Mouse (Mus musculus) heart, adult 2 months (tissue): ENCODE measurements at regions not wholly inside any gene's neighbourhood (a gene's known extent, or its start where the extent isn't known, plus 50 kb on each side); places are given as distances from the start of the nearest gene placed in this dataset.

Experiments
- CTCF ChIP-seq: fragments of 200-600 bp; IDR thresholded peaks from 2 replicates; pipeline ENCODE4 v1.8.1; 2022; ENCODE audit warnings: antibody characterized with exemption, mild to moderate bottlenecking, moderate library complexity
- EP300 ChIP-seq: fragments of 200-500 bp; IDR thresholded peaks from 2 replicates; pipeline ENCODE4 v1.6.1; 2011; ENCODE audit warnings: low read depth, low read length, control low read depth; ENCODE audit not compliant: insufficient read depth
- POLR2A ChIP-seq: fragments of 200-500 bp; IDR thresholded peaks from 2 replicates; pipeline ENCODE4 v1.6.1; 2011; ENCODE audit warnings: mild to moderate bottlenecking, low read depth, low read length, control low read depth; ENCODE audit not compliant: insufficient read depth

DNA sequence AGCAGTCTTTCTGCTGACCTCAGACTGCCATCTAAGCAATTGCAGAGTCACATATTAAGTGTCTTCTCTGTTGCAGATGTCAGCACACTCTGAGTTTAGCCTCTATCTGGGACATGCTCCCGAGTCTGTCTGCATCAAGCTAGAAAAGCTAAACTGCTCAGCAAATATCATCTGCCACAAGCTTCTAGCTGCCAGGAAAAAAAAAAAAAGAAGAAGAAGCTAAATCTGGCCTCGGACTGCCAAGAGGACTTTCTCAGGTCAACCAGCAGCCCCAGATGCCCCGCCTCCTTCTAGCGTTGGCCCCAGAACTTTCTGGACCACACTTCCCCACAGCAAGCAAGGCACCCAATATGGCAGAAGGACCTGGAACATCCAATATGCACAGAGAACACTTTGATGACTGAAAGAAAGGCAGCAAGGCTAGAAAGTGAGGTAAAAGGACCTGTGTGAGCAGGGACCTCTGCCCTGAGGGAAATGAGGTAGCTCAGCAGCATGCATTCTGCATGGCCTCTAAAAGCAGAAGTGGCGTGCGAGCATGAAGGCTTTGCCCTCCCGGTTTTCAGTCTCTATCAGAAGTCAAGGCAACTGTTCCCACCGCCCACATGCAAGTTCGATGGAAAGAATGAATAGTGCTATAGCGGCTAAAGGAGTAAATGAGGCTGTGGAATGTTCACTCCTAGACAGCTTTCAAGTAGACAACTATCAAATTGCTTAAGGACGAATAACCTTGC is 305.8 kb upstream of the Clint1 start:
- TF ChIP-seq CTCF (no peak), POLR2A (no peak), EP300 (no peak)
